Mouse (Mus musculus): ENCODE measurements around the gene Cela1. TPM values are rescaled to one million over a fixed set of nuclear protein-coding genes. Genes with fewer than 3 reads are reported as not detected.

Gene Cela1
- total RNA-seq, 2 experiments from 2014 or later: 0.98 TPM; not detected in 1

DNA sequence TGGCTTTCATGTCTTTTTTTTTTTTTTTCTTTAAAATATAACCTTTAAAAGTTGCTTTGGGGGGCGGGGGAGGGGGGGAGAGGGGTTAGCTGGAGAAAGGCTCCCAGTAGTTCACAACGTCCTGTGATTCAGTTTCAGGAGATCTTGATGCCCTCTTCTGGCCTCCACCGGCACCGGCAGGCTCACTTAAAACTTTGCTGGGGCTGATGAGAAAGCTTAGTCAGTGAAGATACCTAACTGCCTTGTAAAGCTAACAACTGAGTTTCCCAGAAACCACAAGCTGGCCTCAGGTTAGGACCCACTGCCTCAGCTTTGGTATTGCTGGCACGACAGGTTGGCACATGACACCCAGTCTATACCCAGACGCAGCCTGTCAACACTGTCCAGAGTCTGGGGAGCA is 50.1 kb downstream of the Cela1 start:
- intact Hi-C loops (cut with DNase I): loop anchor here (1.0 kb wide), 1 partner anchor 100 kb away; no protein-coding TSS in a partner anchor

DNA sequence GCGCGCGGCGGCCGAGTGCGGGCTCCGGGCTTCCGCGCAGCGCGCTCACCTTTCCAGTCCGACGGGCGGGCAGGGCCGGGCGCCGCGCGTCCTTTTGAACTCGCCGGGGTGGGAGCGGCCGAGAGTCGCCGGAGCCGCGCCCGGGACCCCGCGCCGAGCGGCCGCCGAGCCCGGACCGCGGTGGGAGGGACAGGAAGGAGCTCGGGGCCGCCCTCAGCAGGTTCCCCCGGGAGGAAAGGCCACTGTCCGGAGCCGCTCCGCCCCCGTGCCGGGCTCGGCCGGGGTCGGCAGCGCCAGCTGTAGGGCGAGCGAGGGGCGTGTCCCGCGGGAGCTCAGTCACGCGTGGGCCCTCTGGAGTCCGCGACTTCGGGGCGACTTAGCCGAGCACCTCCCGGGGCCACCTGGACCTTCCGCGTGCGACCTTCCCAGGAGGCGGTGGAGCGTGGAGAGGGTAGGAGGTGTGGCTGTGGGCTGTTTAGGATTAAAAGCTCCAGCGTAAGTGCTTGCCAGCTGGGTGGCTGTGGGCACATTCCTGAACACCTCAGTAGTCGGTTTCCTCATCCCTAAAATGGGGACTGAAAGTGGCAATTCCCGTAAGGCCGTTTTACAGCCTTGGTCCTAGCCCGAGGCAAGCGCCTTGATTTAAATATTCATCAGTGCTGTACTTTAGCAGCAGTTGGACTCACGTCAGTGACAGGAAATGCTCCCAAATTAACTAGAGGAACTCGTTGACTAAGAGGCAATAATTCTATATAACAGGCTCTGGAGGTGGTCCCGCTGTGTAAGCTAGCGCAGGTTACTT is 50.8 kb downstream of the Cela1 start, which contains the start of gene Smagp:
Gene Smagp (minus strand): TSS at position 241 of the 802 bp plus-strand sequence.
- DNase-seq: peak; percentile 68 to 72
- intact Hi-C loops (cut with DNase I): loop anchor here (1.0 kb wide), 1 partner anchor 100 kb away; no protein-coding TSS in a partner anchor

More for the DNA sequence above, 50.1 kb downstream of the Cela1 start:
- peak in 1 of 2 experiments; percentile 47 for DNase-seq

DNA sequence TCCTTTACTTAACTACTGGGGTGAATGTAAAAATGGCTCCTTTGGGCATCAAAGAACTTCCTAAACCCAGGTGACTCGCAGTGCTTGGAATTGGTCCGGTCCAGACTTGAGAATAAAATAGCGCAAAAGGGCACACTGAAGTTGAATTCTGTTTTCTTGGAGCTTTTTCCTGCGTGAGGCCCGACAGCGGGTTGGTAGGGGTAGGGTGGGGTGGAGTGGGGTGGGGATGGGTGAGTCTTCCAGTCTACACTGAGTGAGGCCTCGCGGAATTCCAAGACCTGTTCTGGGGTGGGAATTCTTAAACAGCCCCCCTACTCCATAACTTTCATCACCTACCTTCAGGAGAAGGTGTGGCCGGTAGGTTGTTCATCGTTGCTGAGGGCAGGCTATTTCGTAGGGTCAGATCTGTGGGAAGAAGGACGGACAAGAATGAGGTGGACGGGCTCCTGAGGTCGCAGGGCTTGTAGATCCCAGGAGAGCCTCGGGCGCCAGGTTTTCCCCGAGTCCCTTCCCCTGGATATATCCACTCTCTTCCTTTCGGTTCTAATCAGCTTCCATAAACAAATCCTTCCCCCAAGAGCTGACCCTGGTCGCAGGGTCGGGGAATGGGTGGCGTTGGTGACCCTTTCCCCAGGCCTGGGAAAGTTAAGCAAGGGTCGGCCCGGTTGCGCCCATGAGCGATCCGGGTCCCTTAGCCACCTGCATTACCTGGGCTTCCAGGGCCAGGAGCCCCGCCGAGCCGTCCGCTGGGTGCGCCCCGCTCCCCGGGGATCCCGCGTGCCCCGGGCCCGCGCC is 51.7 kb downstream of the Cela1 start:
- intact Hi-C loops (cut with DNase I): no loop called here
- no peak for DNase-seq

DNA sequence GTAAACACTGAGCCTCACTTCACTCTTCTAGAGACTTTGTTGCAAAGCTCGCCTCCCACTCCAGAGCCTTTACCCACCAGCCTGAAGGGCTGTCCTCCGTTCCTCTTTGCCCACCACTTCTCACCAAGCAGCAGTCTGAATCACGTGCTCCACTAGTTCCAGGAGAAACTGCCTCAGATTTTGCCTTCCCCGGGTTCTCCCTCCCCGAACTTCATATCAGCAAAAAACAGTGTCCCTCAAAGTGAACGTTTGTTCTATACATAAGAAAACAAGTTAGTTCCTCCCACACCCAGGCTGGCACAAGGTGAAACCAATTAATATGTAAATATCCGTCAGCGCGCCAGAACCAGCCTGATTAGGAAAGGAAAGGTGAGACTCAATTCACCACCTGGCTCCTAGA is 52.5 kb downstream of the Cela1 start:
- no peak for DNase-seq
- intact Hi-C loops (cut with DNase I): no loop called here

DNA sequence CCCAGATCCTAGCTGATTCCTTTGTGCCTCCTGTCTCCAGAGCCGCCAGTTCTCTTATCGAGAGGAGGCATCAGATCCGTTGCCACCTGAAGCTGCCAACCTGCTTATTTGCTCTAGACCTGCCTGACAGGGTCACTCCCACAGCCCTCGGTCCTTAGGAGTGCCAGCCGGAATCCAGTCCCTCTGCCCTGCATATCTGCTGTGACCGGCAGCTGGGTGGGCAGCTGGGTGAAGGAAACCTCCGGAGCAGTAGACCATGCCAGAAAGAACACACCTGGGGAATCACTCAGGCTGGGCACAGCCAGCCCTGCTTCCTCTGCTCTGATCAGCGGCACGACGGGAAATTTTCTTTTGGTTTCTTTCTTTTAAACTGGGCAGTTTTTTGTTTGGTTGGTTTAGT is 54.4 kb downstream of the Cela1 start:
- no peak for DNase-seq
- intact Hi-C loops (cut with DNase I): no loop called here

DNA sequence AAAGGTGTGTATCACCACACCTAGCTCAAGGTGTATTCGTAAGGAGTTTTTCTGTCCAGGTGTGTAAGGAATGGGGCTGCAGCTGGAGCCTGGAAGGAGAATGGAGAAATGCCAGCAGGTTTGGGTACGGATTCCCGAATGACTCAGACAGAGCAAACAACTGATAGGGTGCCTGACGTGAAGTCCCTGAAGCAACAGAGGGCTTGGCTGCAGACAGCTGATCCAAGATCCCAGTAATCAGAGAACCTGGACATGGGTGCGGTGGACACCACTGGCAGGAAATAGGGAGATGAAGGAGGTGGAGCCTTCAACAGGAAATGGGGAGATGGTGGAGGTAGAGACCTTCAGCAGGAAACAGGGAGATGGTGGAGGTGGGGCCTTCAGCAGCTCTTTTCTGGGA is 55.4 kb downstream of the Cela1 start:
- DNase-seq: no peak
- intact Hi-C loops (cut with DNase I): no loop called here

DNA sequence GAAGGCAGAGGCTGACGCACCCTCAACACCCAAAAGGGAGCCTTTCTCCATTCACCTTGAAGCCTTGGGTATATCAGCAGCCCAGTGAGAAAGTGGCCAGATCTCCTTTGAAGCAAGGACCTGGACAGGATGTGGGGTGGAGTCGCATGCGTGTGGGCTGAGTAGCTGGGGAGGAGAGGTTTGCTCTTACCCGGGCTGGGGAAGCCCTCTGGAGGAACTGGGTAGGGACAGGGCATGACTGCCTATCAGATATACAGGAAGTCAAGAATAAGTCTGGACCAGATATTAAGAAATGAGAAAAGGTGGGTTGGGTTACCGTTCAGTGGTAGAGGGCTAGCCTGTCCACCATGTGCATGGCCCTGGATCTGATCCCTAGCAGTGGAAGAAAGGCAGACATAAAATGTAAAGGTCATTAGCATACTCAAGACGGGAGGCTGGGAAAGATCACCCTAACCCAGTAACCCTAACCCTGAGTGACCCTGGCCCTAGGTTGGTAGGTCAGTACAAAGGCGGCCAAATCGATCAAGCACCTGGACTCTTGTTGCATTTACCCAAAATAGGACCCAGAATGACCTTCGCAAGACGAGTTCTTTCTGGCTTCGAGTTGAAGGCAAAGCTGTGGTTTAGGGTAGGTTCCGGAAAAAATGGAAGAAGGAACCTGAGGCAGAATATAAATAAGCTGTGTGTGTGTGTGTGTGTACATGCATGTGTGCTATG is 56.1 kb downstream of the Cela1 start:
- DNase-seq: no peak
- intact Hi-C loops (cut with DNase I): no loop called here

DNA sequence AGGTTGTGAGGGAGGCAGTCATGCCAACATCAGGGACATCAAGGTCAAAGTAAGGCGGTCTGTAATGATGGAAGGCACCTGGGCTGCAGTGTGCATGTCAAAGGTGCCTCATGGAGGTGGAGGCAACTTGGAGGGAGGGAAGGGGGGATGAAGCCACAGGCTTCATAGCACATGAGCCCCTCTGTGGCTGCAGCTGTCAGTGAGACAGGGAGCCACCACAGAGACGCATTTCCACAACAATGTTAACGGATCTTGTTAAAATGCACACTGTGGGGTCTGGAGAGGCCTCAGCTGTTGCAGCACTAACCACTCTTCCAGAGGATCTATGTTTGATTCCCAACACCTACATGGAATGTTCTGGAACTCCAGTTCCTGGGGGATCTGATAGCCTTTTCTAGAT is 57.6 kb downstream of the Cela1 start:
- intact Hi-C loops (cut with DNase I): no loop called here
- no peak for DNase-seq

DNA sequence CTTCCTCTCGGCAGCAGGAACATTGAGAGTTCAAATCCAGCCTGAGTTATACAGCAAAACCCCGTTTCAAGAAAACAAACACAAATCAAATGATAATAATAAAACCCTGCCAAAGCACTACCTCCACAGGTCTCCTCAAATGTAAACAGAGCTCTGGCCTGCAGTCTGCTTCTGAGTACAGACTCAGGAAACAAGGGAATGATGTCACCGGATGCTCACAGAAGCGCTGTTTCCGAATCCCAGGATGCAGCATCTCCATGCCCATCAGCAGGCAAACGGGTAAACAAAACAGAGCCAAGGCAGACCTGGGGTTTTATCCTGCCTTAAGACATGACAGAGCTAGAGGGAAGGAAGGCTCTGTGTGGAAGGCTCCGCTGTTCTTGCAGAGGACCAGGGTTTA is 58.9 kb downstream of the Cela1 start:
- intact Hi-C loops (cut with DNase I): no loop called here
- DNase-seq: no peak

DNA sequence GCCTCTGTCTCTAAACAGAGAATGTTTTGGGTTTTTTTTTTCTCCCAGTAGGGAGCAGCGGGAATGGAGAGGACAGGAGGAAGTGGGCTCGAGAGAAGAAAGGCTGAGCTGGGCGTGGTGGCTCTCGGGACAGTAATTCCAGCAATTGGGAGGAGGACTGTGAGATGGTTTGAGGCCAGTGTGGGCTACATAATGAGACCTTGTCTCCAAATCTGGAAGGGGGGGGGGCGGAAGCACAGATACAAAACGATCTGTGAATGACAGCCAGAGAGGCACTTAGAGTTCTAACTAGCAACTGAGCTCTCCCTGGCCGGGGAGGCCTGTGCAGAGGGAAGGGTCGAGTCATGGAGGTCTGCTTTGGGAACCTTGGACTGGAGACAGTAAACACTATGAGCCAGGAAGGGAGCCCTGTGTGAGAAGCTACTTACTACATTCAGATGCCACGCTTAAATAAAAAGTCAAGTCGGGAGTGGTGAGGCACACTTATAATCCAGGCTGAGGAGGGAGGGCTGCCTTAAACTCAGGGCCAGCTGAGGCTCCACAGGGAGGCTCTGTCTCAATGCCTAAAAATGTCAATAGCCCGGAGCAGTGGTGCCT is 59.8 kb downstream of the Cela1 start:
- no peak for DNase-seq
- intact Hi-C loops (cut with DNase I): no loop called here

DNA sequence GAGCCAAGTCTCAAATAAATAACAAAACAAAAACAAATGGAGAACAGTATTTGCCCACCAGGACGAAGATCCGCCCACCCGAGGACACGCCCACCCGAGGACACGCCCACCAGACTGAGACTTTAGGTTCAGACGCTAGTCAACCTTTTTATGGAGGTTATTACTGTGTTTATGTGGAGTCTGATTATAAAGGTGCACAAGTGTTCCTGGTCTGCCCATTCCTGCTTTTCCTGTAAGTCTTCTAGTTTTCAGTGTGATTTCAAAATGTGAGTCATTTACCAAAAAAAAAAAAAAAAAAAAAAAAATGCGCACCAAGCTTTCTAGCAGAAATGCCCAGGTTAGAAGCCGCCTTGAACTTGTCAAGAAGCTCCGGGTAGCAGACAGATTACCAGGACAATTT is 60.4 kb downstream of the Cela1 start:
- intact Hi-C loops (cut with DNase I): no loop called here
- no peak for DNase-seq

DNA sequence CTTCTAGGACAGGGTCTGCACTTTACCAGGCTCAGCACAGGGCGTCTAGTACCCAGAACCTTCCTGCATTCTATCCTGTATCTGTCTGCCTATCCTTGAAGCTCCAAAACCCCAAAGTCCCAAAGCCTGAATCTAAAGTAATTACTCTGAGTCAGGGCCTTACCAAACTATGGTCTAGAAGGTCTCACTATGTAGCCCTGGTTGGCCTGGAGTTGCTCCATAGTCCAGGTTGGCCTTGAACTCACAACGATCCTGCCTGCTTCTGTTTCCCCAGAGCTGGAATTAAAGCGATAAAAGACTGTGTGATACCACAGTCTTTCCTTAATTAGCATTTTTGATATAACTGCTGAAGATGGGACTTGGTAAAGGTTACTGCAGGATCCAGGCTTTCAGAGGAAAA is 63.3 kb downstream of the Cela1 start:
- no peak for DNase-seq
- intact Hi-C loops (cut with DNase I): no loop called here

Small RNAs within 50 kb of the gene (microRNA-seq; reads per million reads assigned to microRNA genes)
- 0 reads per million in 2 experiments for gene Mir6961 (ENCODE audit: borderline number of aligned reads in 2 of 2)

Other genes with a start within 250 kb of the Cela1 start
- 10 to 100 TPM; 12.2 to 14.8 TPM for gene Letmd1, start 218.9 kb downstream of the Cela1 start, total RNA-seq (2021)
- 1 to 10 TPM; 2.5 to 3.0 TPM for gene Csrnp2, start 192.4 kb downstream of the Cela1 start, total RNA-seq (2021)
- 10 to 100 TPM; 11.9 to 13.4 TPM for gene Tfcp2, start 135.9 kb downstream of the Cela1 start, total RNA-seq (2021)
- 10 to 100 TPM; 10.8 to 13.3 TPM for gene Pou6f1, start 87.9 kb downstream of the Cela1 start, total RNA-seq (2021)
- gene Dazap2, start 72.6 kb downstream of the Cela1 start, total RNA-seq (2021): 100 to 1,000 TPM; 161 to 177 TPM
- 10 to 100 TPM; 13.7 to 15.8 TPM for gene Smagp, start 51.0 kb downstream of the Cela1 start, total RNA-seq (2021)
- gene Bin2, start 18.4 kb downstream of the Cela1 start, total RNA-seq (2021): 1 to 10 TPM; 1.6 TPM
- gene Galnt6, start 41.5 kb upstream of the Cela1 start, total RNA-seq (2021): under 1 TPM; 0.72 to 0.98 TPM
- gene Slc4a8, start 73.8 kb upstream of the Cela1 start, total RNA-seq (2021): 1 to 10 TPM; 2.3 to 2.7 TPM
- gene Scn8a, start 181.9 kb upstream of the Cela1 start, total RNA-seq (2021): under 1 TPM in 1 of 2 experiments, not detected in 1; 0.56 TPM

Measured in heart, postnatal 36 days (tissue).